Comparison of ENCODE assay signal across 33 mouse cellular contexts in genomic region chr2:164135367-164135766, GRCm38 (mm10). TPM values are rescaled to one million over a fixed set of nuclear protein-coding genes. Genes with fewer than 3 reads are reported as not detected.
DNase-seq lines count a peak whose midpoint lies in the region; ATAC-seq and TF ChIP-seq lines count a peak whose summit lies in the region.
"Had no signal": no experiment of that assay in that cellular context is flagged by ENCODE, and none has a peak within 500 bp of the region (broad histone marks: within the 10 kb centered on the region; RNA-seq: fewer than 3 reads in every experiment).

No protein-coding gene starts in this region.

- no peaks in the 10 kb centered on the region for H3K36me3 ChIP-seq in kidney, adult 2 months (ENCODE audit: control insufficient read depth, insufficient read depth, low read length)
- peaks cover 3% of the 10 kb centered on the region; the same call in 1 of the 2 replicates for H3K36me3 ChIP-seq in kidney, embryonic 14.5 days (ENCODE audit: control insufficient read depth, insufficient read depth, low read length)
- H3K36me3 ChIP-seq in lung, embryonic 16.5 days (ENCODE audit: control insufficient read depth, insufficient read depth, low read length) = no peaks in the 10 kb centered on the region
- H3K36me3 ChIP-seq in intestine, embryonic 14.5 days (ENCODE audit: control insufficient read depth, insufficient read depth, low read length) = peaks cover 5% of the 10 kb centered on the region; the same call in 1 of the 2 replicates
- H3K36me3 ChIP-seq in intestine, postnatal 0 days (ENCODE audit: control insufficient read depth, insufficient read depth) = peaks cover 24% of the 10 kb centered on the region; the same call in 1 of the 2 replicates
- H3K36me3 ChIP-seq: embryonic facial prominence, embryonic 15.5 days; hindbrain, embryonic 15.5 days had no signal

- TF ChIP-seq POLR2A in kidney, adult 2 months (IDR thresholded peaks at IDR 0.05; ENCODE audit: low read depth, low read length) = no peak

- no peak for ATAC-seq in kidney, embryonic 14.5 days (ENCODE audit: low FRiP score, low TSS enrichment)
- peak; percentile 72 for ATAC-seq in lung, embryonic 16.5 days (ENCODE audit: low read depth)
- 0 out of 2 replicates have a peak, but pooled peaks have one; percentile 16 for ATAC-seq in intestine, embryonic 14.5 days (replicated peaks; ENCODE audit: low FRiP score, low TSS enrichment, low read depth)
- ATAC-seq in intestine, postnatal 0 days = peak; percentile 56; the same call in 1 of the 2 replicates
- ATAC-seq: activated CD4-positive, CD25-positive, alpha-beta regulatory T cell, adult 4 months; inflammation-experienced regulatory T-cells, adult 6 months had no signal

- no peaks in the 10 kb centered on the region for H3K4me1 ChIP-seq in kidney, adult 2 months (ENCODE audit: control insufficient read depth, insufficient read depth, low read length)
- H3K4me1 ChIP-seq in kidney, embryonic 14.5 days (ENCODE audit: control insufficient read depth, insufficient read depth, low read length) = peaks cover 17% of the 10 kb centered on the region; the same call in 1 of the 2 replicates
- peaks cover 7% of the 10 kb centered on the region; the same call in 1 of the 2 replicates for H3K4me1 ChIP-seq in lung, embryonic 16.5 days (replicated peaks; ENCODE audit: control insufficient read depth, insufficient read depth, low read length)
- peaks cover 35% of the 10 kb centered on the region for H3K4me1 ChIP-seq in intestine, embryonic 14.5 days (replicated peaks; ENCODE audit: control insufficient read depth, insufficient read depth, low read length)
- 0 out of 2 replicates have a peak, but pooled peaks cover 7% of the 10 kb centered on the region for H3K4me1 ChIP-seq in intestine, postnatal 0 days (replicated peaks; ENCODE audit: control insufficient read depth, insufficient read depth, low read length)
- H3K4me1 ChIP-seq: liver, embryonic 15.5 days had no signal

- TF ChIP-seq CTCF in kidney, adult 2 months (conservative IDR thresholded peaks at IDR 0.05; ENCODE audit: insufficient read depth, insufficient read length, low read depth, low read length) = no peak
- TF ChIP-seq CTCF in intestine, postnatal 0 days (IDR thresholded peaks at IDR 0.05; ENCODE audit: low read depth) = no peak

- H3K9ac ChIP-seq in kidney, embryonic 14.5 days (ENCODE audit: low read depth, low read length) = no peak overlapping the region
- H3K9ac ChIP-seq in lung, embryonic 16.5 days (ENCODE audit: low read length) = no peak overlapping the region
- H3K9ac ChIP-seq in intestine, embryonic 14.5 days (ENCODE audit: low read length) = no peak overlapping the region
- no peak overlapping the region for H3K9ac ChIP-seq in intestine, postnatal 0 days (ENCODE audit: low read depth, low read length)
- H3K9ac ChIP-seq: embryonic facial prominence, embryonic 15.5 days; forebrain, embryonic 12.5 days; forebrain, postnatal 0 days; hindbrain, embryonic 15.5 days; limb, embryonic 12.5 days; liver, embryonic 15.5 days had no signal

- no peak overlapping the region for H3K4me2 ChIP-seq in kidney, embryonic 14.5 days (replicated peaks; ENCODE audit: low read depth, low read length)
- H3K4me2 ChIP-seq in lung, embryonic 16.5 days (ENCODE audit: low read depth, low read length) = no peak overlapping the region
- no peak overlapping the region for H3K4me2 ChIP-seq in intestine, embryonic 14.5 days (ENCODE audit: low read length)
- no peak overlapping the region for H3K4me2 ChIP-seq in intestine, postnatal 0 days (replicated peaks; ENCODE audit: low read depth)
- H3K4me2 ChIP-seq: embryonic facial prominence, embryonic 15.5 days; forebrain, embryonic 12.5 days; hindbrain, embryonic 15.5 days; limb, embryonic 12.5 days; liver, embryonic 15.5 days had no signal

- no peaks in the 10 kb centered on the region for H3K9me3 ChIP-seq in kidney, embryonic 14.5 days (ENCODE audit: control insufficient read depth, low read length)
- no peaks in the 10 kb centered on the region for H3K9me3 ChIP-seq in lung, embryonic 16.5 days (ENCODE audit: control insufficient read depth, low read length)
- H3K9me3 ChIP-seq in intestine, embryonic 14.5 days (ENCODE audit: control insufficient read depth, low read length) = no peaks in the 10 kb centered on the region
- H3K9me3 ChIP-seq in intestine, postnatal 0 days (ENCODE audit: control insufficient read depth) = no peaks in the 10 kb centered on the region
- H3K9me3 ChIP-seq: embryonic facial prominence, embryonic 15.5 days; forebrain, embryonic 12.5 days; hindbrain, embryonic 10.5 days; hindbrain, embryonic 15.5 days; limb, embryonic 12.5 days; liver, embryonic 15.5 days had no signal

- no peaks in the 10 kb centered on the region for H3K27me3 ChIP-seq in kidney, adult 2 months (replicated peaks; ENCODE audit: control insufficient read depth, insufficient read depth, low read length)
- H3K27me3 ChIP-seq in kidney, embryonic 14.5 days (ENCODE audit: control insufficient read depth, insufficient read depth, low read length) = no peaks in the 10 kb centered on the region
- H3K27me3 ChIP-seq in lung, embryonic 16.5 days (ENCODE audit: control insufficient read depth, insufficient read depth, low read depth, low read length) = no peaks in the 10 kb centered on the region
- no peaks in the 10 kb centered on the region for H3K27me3 ChIP-seq in intestine, embryonic 14.5 days (replicated peaks; ENCODE audit: control insufficient read depth, insufficient read depth, low read length)
- H3K27me3 ChIP-seq in intestine, postnatal 0 days (replicated peaks; ENCODE audit: control insufficient read depth, insufficient read depth, low read length) = no peaks in the 10 kb centered on the region
- H3K27me3 ChIP-seq: embryonic facial prominence, embryonic 15.5 days; forebrain, embryonic 12.5 days; hindbrain, embryonic 15.5 days; limb, embryonic 12.5 days; liver, embryonic 15.5 days had no signal

- WGBS in kidney, adult 2 months = 67% methylated on average over 1 of the region's 1 CpGs
- 62% methylated on average over 1 of the region's 1 CpGs for WGBS in kidney, embryonic 14.5 days
- 57% methylated on average over 1 of the region's 1 CpGs for WGBS in lung, embryonic 16.5 days
- 25% methylated on average over 1 of the region's 1 CpGs for WGBS in intestine, embryonic 14.5 days
- WGBS in intestine, postnatal 0 days = 12% methylated on average over 1 of the region's 1 CpGs

- H3K27ac ChIP-seq in kidney, adult 2 months (ENCODE audit: insufficient read depth, low read depth, low read length) = no peak overlapping the region
- no peak overlapping the region for H3K27ac ChIP-seq in kidney, embryonic 14.5 days (ENCODE audit: low read depth, low read length)
- H3K27ac ChIP-seq in lung, embryonic 16.5 days (ENCODE audit: low read length) = no peak overlapping the region
- H3K27ac ChIP-seq in intestine, embryonic 14.5 days (ENCODE audit: low read depth) = peak overlapping the region; percentile 6; the same call in 1 of the 2 replicates
- H3K27ac ChIP-seq in intestine, postnatal 0 days (ENCODE audit: low read depth, low read length) = no peak overlapping the region
- H3K27ac ChIP-seq: embryonic facial prominence, embryonic 15.5 days; forebrain, embryonic 12.5 days; hindbrain, embryonic 10.5 days; hindbrain, embryonic 15.5 days; layer of hippocampus, adult 2 months; left cerebral cortex, adult 2 months; limb, embryonic 12.5 days; liver, embryonic 15.5 days had no signal

- peak; percentile 15 for DNase-seq in kidney, adult 2 months
- DNase-seq in lung, postnatal 25 days (ENCODE audit: low spot score) = no peak
- DNase-seq in intestine, embryonic 14.5 days (ENCODE audit: low spot score) = no peak
- DNase-seq in T-cell, adult 2 months (ENCODE audit: low spot score) = no peak
- DNase-seq: adrenal gland, adult 2 months; adrenal gland, postnatal 36 days; B cell, adult 2 months; cerebellum, adult 18-20 months; cerebellum, postnatal 14 days; forebrain, postnatal 0 days; kidney, postnatal 36 days; midbrain, embryonic 14.5 days; thymus, postnatal 4 days had no signal

- H3K4me3 ChIP-seq in kidney, adult 2 months (ENCODE audit: insufficient read depth, low read depth, low read length) = no peak overlapping the region
- H3K4me3 ChIP-seq in kidney, embryonic 14.5 days (ENCODE audit: low read length) = no peak overlapping the region
- H3K4me3 ChIP-seq in lung, embryonic 16.5 days (ENCODE audit: low read length) = no peak overlapping the region
- H3K4me3 ChIP-seq in intestine, embryonic 14.5 days (ENCODE audit: low read depth, low read length) = no peak overlapping the region
- no peak overlapping the region for H3K4me3 ChIP-seq in intestine, postnatal 0 days (ENCODE audit: low read depth, low read length)
- H3K4me3 ChIP-seq: embryonic facial prominence, embryonic 15.5 days; forebrain, embryonic 12.5 days; hindbrain, embryonic 10.5 days; hindbrain, embryonic 15.5 days; layer of hippocampus, adult 2 months; left cerebral cortex, adult 2 months; limb, embryonic 12.5 days; liver, embryonic 15.5 days had no signal

RNA-seq across cellular contexts. Expression of gene Kcns1, which starts 35.5 kb away (rescaled TPM):
- polyA plus RNA-seq in kidney, adult 2 months (2012; rRNA removed) = 0.36 and 0.48 TPM in 2 replicates
- polyA plus RNA-seq in kidney, embryonic 14.5 days (2014; fragmentation: Nextera tagmentation; extraction: Ambion mirVana) = 0.16 TPM in 1 of 2 replicates, not detected in the other
- not detected in 2 replicates for polyA plus RNA-seq in lung, embryonic 16.5 days (2015; fragmentation: Nextera tagmentation; extraction: Ambion mirVana)
- polyA plus RNA-seq in intestine, embryonic 14.5 days (2014; fragmentation: Nextera tagmentation; extraction: Ambion mirVana) = 0.12 and 0.43 TPM in 2 replicates
- polyA plus RNA-seq in intestine, postnatal 0 days (2015; fragmentation: Nextera tagmentation; extraction: Ambion mirVana) = 0.07 and 0.21 TPM in 2 replicates
- polyA plus RNA-seq: adrenal gland, adult 2 months; hindbrain, embryonic 10.5 days; inflammation-experienced regulatory T-cells, adult 6 months; liver, adult 2 months; liver, embryonic 15.5 days; thymus, postnatal 0 days had no signal

RNA-seq across cellular contexts. Expression of gene Wfdc5, which starts 47.2 kb away (rescaled TPM):
- not detected in 2 replicates for polyA plus RNA-seq in kidney, adult 2 months (2012; rRNA removed)
- polyA plus RNA-seq in kidney, embryonic 14.5 days (2014; fragmentation: Nextera tagmentation; extraction: Ambion mirVana) = not detected in 2 replicates
- polyA plus RNA-seq in lung, embryonic 16.5 days (2015; fragmentation: Nextera tagmentation; extraction: Ambion mirVana) = 0.16 TPM in 1 of 2 replicates, not detected in the other
- polyA plus RNA-seq in intestine, embryonic 14.5 days (2014; fragmentation: Nextera tagmentation; extraction: Ambion mirVana) = not detected in 2 replicates
- polyA plus RNA-seq in intestine, postnatal 0 days (2015; fragmentation: Nextera tagmentation; extraction: Ambion mirVana) = 0.44 TPM in 1 of 2 replicates, not detected in the other
- polyA plus RNA-seq: activated CD4-positive, CD25-positive, alpha-beta regulatory T cell, adult 4 months; adrenal gland, adult 2 months; brain, embryonic 14.5 days; cortical plate, adult 2 months; forebrain, embryonic 12.5 days; forebrain, postnatal 0 days; hindbrain, embryonic 10.5 days; hindbrain, embryonic 15.5 days; inflammation-experienced regulatory T-cells, adult 6 months; limb, embryonic 12.5 days; liver, adult 2 months; liver, embryonic 15.5 days; midbrain, embryonic 14.5 days; neural tube, embryonic 14.5 days; stomach, embryonic 14.5 days; testis, adult 2 months; thymus, postnatal 0 days had no signal

RNA-seq across cellular contexts. Expression of gene Wfdc12, which starts 55.0 kb away (rescaled TPM):
- not detected in 2 replicates for polyA plus RNA-seq in kidney, adult 2 months (2012; rRNA removed)
- polyA plus RNA-seq in kidney, embryonic 14.5 days (2014; fragmentation: Nextera tagmentation; extraction: Ambion mirVana) = not detected in 2 replicates
- polyA plus RNA-seq in lung, embryonic 16.5 days (2015; fragmentation: Nextera tagmentation; extraction: Ambion mirVana) = 0.34 TPM in 1 of 2 replicates, not detected in the other
- not detected in 2 replicates for polyA plus RNA-seq in intestine, embryonic 14.5 days (2014; fragmentation: Nextera tagmentation; extraction: Ambion mirVana)
- not detected in 2 replicates for polyA plus RNA-seq in intestine, postnatal 0 days (2015; fragmentation: Nextera tagmentation; extraction: Ambion mirVana)
- polyA plus RNA-seq: activated CD4-positive, CD25-positive, alpha-beta regulatory T cell, adult 4 months; brain, embryonic 14.5 days; embryonic facial prominence, embryonic 15.5 days; forebrain, embryonic 12.5 days; forebrain, postnatal 0 days; hindbrain, embryonic 10.5 days; hindbrain, embryonic 15.5 days; inflammation-experienced regulatory T-cells, adult 6 months; limb, embryonic 12.5 days; liver, adult 2 months; liver, embryonic 15.5 days; midbrain, embryonic 14.5 days; neural tube, embryonic 14.5 days; stomach, embryonic 14.5 days had no signal
